7 mouse cellular contexts compared by ENCODE assay signal in genomic region chr4:140246180-140247005, GRCm38 (mm10). TPM values are rescaled to one million over a fixed set of nuclear protein-coding genes. Genes with fewer than 3 reads are reported as not detected.
DNase-seq lines count a peak whose midpoint lies in the region; ATAC-seq and TF ChIP-seq lines count a peak whose summit lies in the region.

Gene Igsf21 (minus strand): TSS chr4:140246784.

- no peak for TF ChIP-seq CTCF in layer of hippocampus, adult 2 months (conservative IDR thresholded peaks at IDR 0.05)

- H3K9ac ChIP-seq in limb, embryonic 13.5 days: no peak within 1 kb of the TSS

- peak within 1 kb of the TSS; percentile 70 for H3K4me3 ChIP-seq in layer of hippocampus, adult 2 months
- peak within 1 kb of the TSS; percentile 37 for H3K4me3 ChIP-seq in limb, embryonic 13.5 days

- peaks cover 96% of the 10 kb centered on the region for H3K27me3 ChIP-seq in limb, embryonic 13.5 days

- peak; percentile 37 for ATAC-seq in granulocyte monocyte progenitor cell, adult 5-6 weeks (replicated peaks; ENCODE audit: poor library complexity, severe bottlenecking)
- 0 out of 2 replicates have a peak, but pooled peaks have one; percentile 40 for ATAC-seq in limb, embryonic 13.5 days (ENCODE audit: low FRiP score, low read depth)

- DNase-seq in layer of hippocampus, adult 2 months (ENCODE audit: low spot score in 2 of 2): no peak
- DNase-seq in layer of hippocampus, adult 11-12 months (ENCODE audit: low spot score): no peak
- DNase-seq in cerebellum, postnatal 14 days: peak; percentile 75 to 76
- DNase-seq in right cerebral cortex, postnatal 25 days: peak; percentile 73
- no peak for DNase-seq in natural killer cell, adult 2 months (ENCODE audit: low spot score in 2 of 2)

- no peaks in the 10 kb centered on the region for H3K36me3 ChIP-seq in limb, embryonic 13.5 days

- peak within 1 kb of the TSS; percentile 77 for H3K27ac ChIP-seq in layer of hippocampus, adult 2 months
- no peak within 1 kb of the TSS for H3K27ac ChIP-seq in limb, embryonic 13.5 days

- H3K4me2 ChIP-seq in limb, embryonic 13.5 days (replicated peaks): peak within 1 kb of the TSS; percentile 61

- no peaks in the 10 kb centered on the region for H3K9me3 ChIP-seq in limb, embryonic 13.5 days

- H3K4me1 ChIP-seq in limb, embryonic 13.5 days: peaks cover 15% of the 10 kb centered on the region

- under 1% methylated on average over 78 of the region's 90 CpGs for WGBS in limb, embryonic 13.5 days

RNA-seq across cellular contexts. Expression of gene Igsf21, which starts in this region (rescaled TPM):
- total RNA-seq in layer of hippocampus, adult 2 months (2021): 10 to 100 TPM; 39.1 to 41.4 TPM
- total RNA-seq in granulocyte monocyte progenitor cell, adult 5-6 weeks (2014; fragmentation: Nextera tagmentation): not detected in 2 replicates
- not detected in 2 replicates for total RNA-seq in granulocyte monocyte progenitor cell, adult 5-6 weeks (2017)
- polyA plus RNA-seq in limb, embryonic 13.5 days (2015; fragmentation: Nextera tagmentation; extraction: Ambion mirVana): 0.32 and 0.37 TPM in 2 replicates

Comparison
In these comparisons a context has a peak if more than half of its experiments do, and no peak if none do; other contexts are left out.
1. RNA of gene Igsf21 (total RNA-seq): 39.1 to 41.4 TPM in layer of hippocampus, adult 2 months; not detected in granulocyte monocyte progenitor cell, adult 5-6 weeks; every median in the first group is over 10 times any median in the second.
2. Peak in ATAC-seq in granulocyte monocyte progenitor cell, adult 5-6 weeks; RNA of the gene not detected or under 1 TPM.
3. Peak in ATAC-seq, H3K4me3 ChIP-seq and H3K4me2 ChIP-seq in limb, embryonic 13.5 days; RNA of the gene not detected or under 1 TPM.
4. DNase-seq: peak in cerebellum, postnatal 14 days (2 of 2) and right cerebral cortex, postnatal 25 days (single experiment); none in layer of hippocampus, adult 2 months (0 of 2), layer of hippocampus, adult 11-12 months (single experiment) and natural killer cell, adult 2 months (0 of 2).